Mouse (Mus musculus) regulatory T cell (primary cell): ENCODE measurements around the gene Cdc45.

Experiments used
- in situ Hi-C: fragments of 300-600 bp; cut with MboI, MseI; formaldehyde crosslinking; loops from one replicate; pipeline ENCODE4 v1.15.1; 2025; ENCODE audit warnings: high pct_unique_total_duplicates

The Cdc45 gene

GRCm38 (mm10) chr16:18795223-18795899 lies 16.4 kb downstream of the Cdc45 start:
- in situ Hi-C loops: no loop called here

- in situ Hi-C loops: no loop called here
Measured at GRCm38 (mm10) chr16:18788627-18789406, 23.0 kb downstream of the Cdc45 start.

DNA sequence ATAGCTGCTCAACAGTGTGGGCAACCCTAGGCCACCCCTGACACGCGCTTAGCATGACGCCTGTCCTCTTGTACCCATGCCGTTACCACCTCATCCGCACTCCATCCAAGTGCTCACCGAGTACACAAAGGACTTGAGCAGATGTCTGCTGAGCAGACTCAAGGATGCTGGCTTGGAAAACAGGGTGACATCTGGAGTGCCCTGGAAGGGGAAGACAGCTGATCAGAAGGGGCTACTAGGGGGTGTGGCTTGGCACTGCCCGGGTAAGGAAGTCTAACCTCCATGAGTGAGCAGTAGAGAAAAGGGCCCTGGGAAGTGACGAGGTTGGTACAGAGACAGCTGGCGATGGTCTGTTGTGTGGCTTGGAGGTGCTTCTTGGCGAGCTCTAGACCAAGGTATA lies 25.1 kb downstream of the Cdc45 start:
- in situ Hi-C loops: no loop called here

- in situ Hi-C loops: no loop called here
Measured at GRCm38 (mm10) chr16:18785485-18785884, 26.3 kb downstream of the Cdc45 start.

DNA sequence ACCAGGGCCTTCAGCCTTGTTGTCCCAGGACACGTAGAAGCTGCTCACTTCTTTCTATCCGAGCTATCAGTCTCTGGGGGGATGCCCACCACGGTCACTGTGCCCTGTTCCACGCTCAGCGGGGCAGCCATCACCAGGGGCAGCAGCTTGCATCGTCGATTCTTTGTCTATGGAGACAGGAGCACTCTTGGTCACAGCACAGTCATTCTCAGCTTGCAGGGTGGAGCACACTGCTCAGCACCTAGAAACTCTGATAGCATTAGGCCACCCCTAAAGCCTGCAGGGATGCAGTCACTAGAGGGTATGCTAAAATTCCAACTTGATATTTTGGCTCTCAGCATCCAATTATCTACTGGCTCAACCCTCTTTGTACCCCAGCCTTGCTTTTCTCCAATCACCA lies 26.8 kb downstream of the Cdc45 start:
- in situ Hi-C loops: no loop called here

GRCm38 (mm10) chr16:18781810-18782209 lies 30.0 kb downstream of the Cdc45 start:
- in situ Hi-C loops: no loop called here

- in situ Hi-C loops: no loop called here
Measured at GRCm38 (mm10) chr16:18778461-18778860, 33.3 kb downstream of the Cdc45 start.

DNA sequence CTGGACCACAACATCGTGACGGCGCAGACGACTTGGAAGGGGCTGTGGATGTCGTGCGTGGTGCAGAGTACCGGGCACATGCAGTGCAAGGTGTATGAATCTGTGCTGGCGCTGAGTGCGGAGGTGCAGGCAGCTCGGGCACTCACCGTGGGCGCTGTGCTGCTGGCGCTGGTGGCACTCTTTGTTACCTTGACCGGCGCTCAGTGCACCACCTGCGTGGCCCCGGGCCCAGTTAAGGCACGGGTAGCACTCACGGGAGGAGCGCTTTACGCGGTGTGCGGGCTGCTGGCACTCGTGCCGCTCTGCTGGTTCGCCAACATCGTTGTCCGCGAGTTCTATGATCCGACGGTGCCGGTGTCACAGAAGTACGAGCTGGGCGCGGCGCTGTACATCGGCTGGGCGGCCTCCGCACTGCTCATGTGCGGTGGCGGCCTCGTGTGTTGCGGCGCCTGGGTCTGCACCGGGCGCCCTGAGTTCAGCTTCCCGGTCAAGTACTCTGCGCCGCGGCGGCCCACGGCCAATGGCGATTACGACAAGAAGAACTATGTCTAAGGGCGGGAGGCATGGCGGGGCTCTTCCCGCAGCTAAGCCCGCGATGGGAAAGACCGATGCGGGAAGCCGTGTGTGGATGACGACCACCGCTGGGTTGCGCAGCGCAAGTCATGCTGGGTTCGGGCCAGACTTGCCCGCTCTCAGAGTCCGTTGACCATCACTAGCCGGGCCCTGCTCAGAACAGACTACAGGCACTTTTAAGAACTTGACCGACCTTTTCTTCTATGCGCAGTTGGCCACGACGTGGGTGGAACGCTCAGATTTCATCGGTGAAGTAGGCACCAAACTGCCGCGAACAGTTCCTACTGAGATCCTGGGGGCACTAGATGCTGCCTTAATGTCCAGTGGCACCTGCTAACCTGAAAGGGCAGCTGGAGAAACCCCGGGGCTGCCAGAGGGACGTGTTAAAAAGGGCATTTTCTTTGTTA lies 34.4 kb downstream of the Cdc45 start:
- in situ Hi-C loops: no loop called here

- in situ Hi-C loops: no loop called here
Measured at GRCm38 (mm10) chr16:18776556-18777100, 35.2 kb downstream of the Cdc45 start, which contains the start of gene Cldn5. TSS of gene Cldn5 (plus strand) at chr16:18776847.

DNA sequence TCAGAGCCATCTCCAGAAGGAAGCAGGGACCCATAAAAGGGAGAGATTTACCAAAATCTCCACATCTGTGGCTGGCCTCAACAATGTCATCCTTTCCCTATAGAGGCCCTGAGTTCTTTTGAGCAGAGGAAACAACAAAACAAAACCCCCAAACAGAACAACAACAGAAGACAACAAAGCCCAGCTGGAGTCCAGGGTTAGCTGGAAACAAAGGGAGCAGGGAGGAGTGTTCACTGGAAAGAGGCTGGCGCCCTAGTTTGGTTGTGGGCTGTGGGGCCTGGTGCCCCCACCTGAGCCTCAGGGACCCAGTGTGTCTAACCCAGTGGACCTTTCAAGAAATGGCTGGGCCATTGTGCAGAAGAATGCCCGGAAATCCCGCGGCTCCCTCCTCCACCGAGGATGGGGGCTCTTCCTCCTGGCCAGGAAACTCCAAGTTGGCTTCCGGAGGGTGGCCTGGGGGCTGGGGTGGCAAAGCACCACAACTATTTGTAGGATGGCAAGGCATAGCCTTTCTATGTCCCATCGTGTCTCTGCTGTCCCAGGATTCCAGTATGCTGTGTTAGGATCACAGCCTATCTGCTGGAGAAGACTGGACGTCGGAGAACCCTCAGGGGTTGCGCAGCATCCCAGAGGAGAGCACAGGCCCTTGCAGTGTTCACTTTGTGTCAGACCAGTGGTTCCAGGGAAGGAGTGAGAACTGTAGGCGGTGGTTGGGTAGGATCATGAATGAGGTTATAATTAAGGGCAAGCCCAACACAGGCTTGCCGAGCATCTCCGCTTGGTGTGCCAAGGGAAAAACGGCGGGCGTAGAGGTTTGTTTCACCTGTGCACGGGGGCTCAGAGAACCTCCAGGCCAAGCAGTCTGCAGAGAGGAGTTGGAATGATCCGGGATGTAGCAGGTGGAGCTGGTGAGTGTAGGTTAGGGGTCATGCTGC lies 35.9 kb downstream of the Cdc45 start:
- in situ Hi-C loops: no loop called here

GRCm38 (mm10) chr16:18773936-18774335 lies 37.9 kb downstream of the Cdc45 start:
- in situ Hi-C loops: no loop called here

DNA sequence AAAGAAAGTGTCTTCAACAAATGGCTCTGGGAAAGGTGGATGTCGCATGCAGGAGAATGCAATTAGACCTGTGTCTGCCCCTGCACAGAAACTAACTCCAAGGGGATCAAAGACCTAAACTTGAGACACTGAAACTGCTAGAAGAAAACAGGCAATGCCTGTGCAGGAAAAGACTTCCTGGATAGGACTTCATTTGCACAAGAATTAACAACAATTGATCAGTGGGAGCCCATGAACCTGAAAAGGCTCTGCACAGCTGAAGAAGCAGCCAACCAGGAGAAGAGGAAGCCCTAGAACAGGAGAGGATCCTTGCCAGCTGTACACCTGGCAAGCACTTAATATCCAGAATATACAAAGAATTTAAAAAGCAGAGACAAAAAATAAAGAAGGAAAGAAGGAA lies 42.3 kb downstream of the Cdc45 start:
- in situ Hi-C loops: no loop called here

- in situ Hi-C loops: no loop called here
Measured at GRCm38 (mm10) chr16:18766390-18766789, 45.4 kb downstream of the Cdc45 start.

DNA sequence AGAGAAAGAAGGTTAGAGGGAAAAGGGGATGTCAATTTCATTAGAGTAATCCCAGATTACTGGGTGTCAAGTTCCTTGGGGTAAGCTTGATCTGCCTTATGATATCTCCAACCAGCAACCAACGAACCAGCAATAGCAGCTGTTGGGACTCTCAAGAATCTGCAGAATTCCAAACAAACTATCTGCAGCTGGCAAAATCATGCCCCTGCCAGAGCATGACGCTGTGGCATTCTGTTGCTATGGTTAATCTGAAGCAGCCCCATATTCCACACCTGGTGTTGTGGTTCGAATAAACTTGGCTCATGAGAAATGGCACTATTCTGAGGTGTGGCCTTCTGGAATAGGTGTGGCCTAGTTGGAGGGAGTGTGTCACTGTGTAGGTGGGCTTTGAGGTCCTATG lies 48.8 kb downstream of the Cdc45 start:
- in situ Hi-C loops: loop anchor here (5.0 kb wide), 1 partner anchor 324 kb away; no protein-coding TSS in a partner anchor

DNA sequence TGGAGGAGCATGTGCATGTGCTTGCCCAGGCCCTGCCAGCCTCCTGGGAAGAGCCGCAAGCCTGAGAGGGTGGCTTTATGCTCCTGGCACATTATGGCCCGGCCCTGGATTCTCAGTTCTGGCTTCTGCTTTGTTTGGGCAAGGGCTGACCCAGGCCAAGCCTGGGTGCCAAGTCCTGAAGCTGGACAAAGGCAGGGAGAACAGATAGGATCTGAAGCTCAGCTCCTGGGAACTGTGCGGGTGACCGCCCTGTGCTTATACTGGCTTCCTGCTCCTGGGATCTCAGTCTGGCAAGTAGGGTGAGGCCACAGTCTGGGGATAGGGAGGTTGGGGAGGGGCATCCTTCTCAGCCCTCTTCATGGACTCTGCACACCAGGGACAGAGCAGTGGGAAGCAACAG lies 50.1 kb downstream of the Cdc45 start:
- in situ Hi-C loops: loop anchor here (5.0 kb wide), 1 partner anchor 326 kb away; no protein-coding TSS in a partner anchor

- in situ Hi-C loops: no loop called here
Measured at GRCm38 (mm10) chr16:18751885-18752499, 59.8 kb downstream of the Cdc45 start.

- in situ Hi-C loops: no loop called here
Measured at GRCm38 (mm10) chr16:18751101-18751500, 60.7 kb downstream of the Cdc45 start.

DNA sequence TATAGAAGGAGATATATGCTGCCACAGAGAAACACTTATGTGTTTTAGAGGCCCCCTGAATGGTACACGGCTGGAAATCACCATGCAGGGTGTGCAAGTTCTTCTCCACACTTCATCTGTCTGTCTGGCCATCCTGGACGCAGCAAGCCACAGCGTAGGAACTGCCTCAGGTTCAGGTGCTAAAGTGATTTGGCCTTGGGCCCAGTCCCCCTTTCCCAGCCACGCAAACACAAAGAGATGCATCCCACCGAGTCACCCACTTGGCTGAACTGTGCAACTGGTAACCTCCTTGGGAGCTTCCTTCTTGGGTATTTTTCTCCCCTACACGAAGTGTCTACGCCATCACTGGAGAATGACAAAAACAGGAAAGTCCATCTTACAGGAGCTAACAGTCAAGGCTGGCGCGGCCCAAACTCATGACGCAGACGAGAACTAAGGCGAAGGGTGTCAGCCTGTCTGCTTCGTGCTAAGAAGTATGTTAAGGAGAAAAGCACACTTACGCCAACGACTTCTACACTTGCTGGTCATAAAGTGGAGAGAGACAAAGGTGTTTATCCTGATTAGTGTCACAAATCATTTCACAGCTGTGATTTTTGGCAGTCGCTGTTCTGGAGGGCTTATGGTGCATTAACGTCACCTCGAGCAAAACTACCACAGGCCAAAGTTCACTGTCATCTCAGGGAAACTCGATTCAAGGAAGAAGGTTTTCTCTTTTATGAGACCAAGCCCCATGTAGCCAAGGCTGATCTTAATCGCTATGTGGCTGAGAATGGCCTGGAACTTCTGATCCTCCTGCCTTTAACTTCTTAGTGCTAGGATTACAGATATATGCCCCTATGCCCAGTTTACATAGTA lies 65.3 kb downstream of the Cdc45 start:
- in situ Hi-C loops: no loop called here

- in situ Hi-C loops: no loop called here
Measured at GRCm38 (mm10) chr16:18738303-18738702, 73.5 kb downstream of the Cdc45 start.
